Mouse (Mus musculus): ENCODE data around the gene Naa16. TPM values are rescaled to one million over a fixed set of nuclear protein-coding genes. Genes with fewer than 3 reads are reported as not detected.

The Naa16 gene
- polyA plus RNA-seq, 1 experiment from 2014 or later: 41.2 TPM

GRCm38 (mm10) chr14:79275870-79276395 lies 114.6 kb downstream of the Naa16 start:
- H3K4me3 ChIP-seq (ENCODE audit: low read length): no peak overlapping the region
- no peaks in the 10 kb centered on the region for H3K27me3 ChIP-seq (ENCODE audit: control insufficient read depth, insufficient read depth, low read depth, low read length)
- 63% methylated on average over 8 of the region's 8 CpGs for whole genome bisulfite sequencing
- no peak overlapping the region for H3K27ac ChIP-seq (ENCODE audit: low read length)
- H3K4me1 ChIP-seq (replicated peaks; ENCODE audit: control insufficient read depth, insufficient read depth, low read length): peaks cover 21% of the 10 kb centered on the region
- no peaks in the 10 kb centered on the region for H3K9me3 ChIP-seq (ENCODE audit: control insufficient read depth, low read length)
- H3K9ac ChIP-seq (ENCODE audit: low read length): no peak overlapping the region
- no peak for ATAC-seq (ENCODE audit: low read depth)
- no peaks in the 10 kb centered on the region for H3K36me3 ChIP-seq (ENCODE audit: control insufficient read depth, insufficient read depth, low read length)
- no peak overlapping the region for H3K4me2 ChIP-seq (ENCODE audit: low read depth, low read length)

- Histone ChIP-seq H3K27ac (ENCODE audit: low read length) (no peak overlapping the region), H3K4me2 (ENCODE audit: low read depth, low read length) (no peak overlapping the region), H3K4me3 (ENCODE audit: low read length) (no peak overlapping the region), H3K27me3 (ENCODE audit: control insufficient read depth, insufficient read depth, low read depth, low read length) (no peaks in the 10 kb centered on the region), H3K9ac (ENCODE audit: low read length) (no peak overlapping the region), H3K36me3 (ENCODE audit: control insufficient read depth, insufficient read depth, low read length) (no peaks in the 10 kb centered on the region), H3K9me3 (ENCODE audit: control insufficient read depth, low read length) (peaks cover under 1% of the 10 kb centered on the region; the same call in 1 of the 2 replicates), H3K4me1 (replicated peaks; ENCODE audit: control insufficient read depth, insufficient read depth, low read length) (peaks cover 21% of the 10 kb centered on the region)
- WGBS: 25% methylated on average over 3 of the region's 3 CpGs
- no peak for ATAC-seq (ENCODE audit: low read depth)
Measured at GRCm38 (mm10) chr14:79275441-79275840, 115.1 kb downstream of the Naa16 start.

Other genes with a start within 250 kb of the Naa16 start
- gene Zfp957, start 143.4 kb downstream of the Naa16 start, polyA plus RNA-seq (2015; fragmentation: Nextera tagmentation; extraction: Ambion mirVana): not detected in 2 replicates
- gene Rgcc, start 89.1 kb downstream of the Naa16 start, polyA plus RNA-seq (2015; fragmentation: Nextera tagmentation; extraction: Ambion mirVana): 173 and 176 TPM in 2 replicates
- 11.4 and 12.1 TPM in 2 replicates for gene Mtrf1, start 7.0 kb upstream of the Naa16 start, polyA plus RNA-seq (2015; fragmentation: Nextera tagmentation; extraction: Ambion mirVana)
- gene Kbtbd7, start 35.7 kb upstream of the Naa16 start, polyA plus RNA-seq (2015; fragmentation: Nextera tagmentation; extraction: Ambion mirVana): 11.6 and 12.8 TPM in 2 replicates
- gene Kbtbd6, start 61.1 kb upstream of the Naa16 start, polyA plus RNA-seq (2015; fragmentation: Nextera tagmentation; extraction: Ambion mirVana): 3.8 and 4.3 TPM in 2 replicates
- gene Elf1, start 90.4 kb upstream of the Naa16 start, polyA plus RNA-seq (2015; fragmentation: Nextera tagmentation; extraction: Ambion mirVana): 14.0 and 14.5 TPM in 2 replicates
- gene Wbp4, start 90.7 kb upstream of the Naa16 start, polyA plus RNA-seq (2015; fragmentation: Nextera tagmentation; extraction: Ambion mirVana): 39.1 and 43.1 TPM in 2 replicates
- gene Sugt1, start 196.9 kb upstream of the Naa16 start, polyA plus RNA-seq (2015; fragmentation: Nextera tagmentation; extraction: Ambion mirVana): 122 and 124 TPM in 2 replicates

All from lung, embryonic 16.5 days (tissue).